Mouse (Mus musculus) olfactory bulb, adult 2 months (tissue): Measurements from ENCODE around the gene Gtf2h5. TPM values are rescaled to one million over a fixed set of nuclear protein-coding genes. Genes with fewer than 3 reads are reported as not detected.

Experiments used
- H3K27ac ChIP-seq: fragments of 200-500 bp; 2 replicates; pipeline ENCODE4 v1.5.1; 2012; ENCODE audit warnings: low read depth, low read length; ENCODE audit not compliant: insufficient read depth
- H3K4me1 ChIP-seq: fragments of 200-500 bp; 2 replicates; pipeline ENCODE4 v1.6.1; 2012; ENCODE audit warnings: low read length; ENCODE audit not compliant: control insufficient read depth, insufficient read depth
- H3K4me3 ChIP-seq: fragments of 200-500 bp; 2 replicates; pipeline ENCODE4 v1.5.1; 2012; ENCODE audit warnings: mild to moderate bottlenecking, low read depth, low read length, moderate library complexity; ENCODE audit not compliant: insufficient read depth
- CTCF ChIP-seq: fragments of 200-500 bp; IDR thresholded peaks from 2 replicates; pipeline ENCODE4 v1.5.1; 2012; ENCODE audit warnings: low read depth, mild to moderate bottlenecking, low read length, moderate library complexity; ENCODE audit not compliant: insufficient read depth
- POLR2A ChIP-seq: fragments of 200-500 bp; IDR thresholded peaks from 2 replicates; pipeline ENCODE4 v1.6.1; 2012; ENCODE audit warnings: mild to moderate bottlenecking, low read depth, low read length, moderate library complexity; ENCODE audit not compliant: insufficient read depth
- WGBS: fragments of 180-500 bp; shearing (Covaris S2); methylation state at CpG from one replicate; pipeline ENCODE4 v1.1.7; 2018; 5-methylcytosine and 5-hydroxymethylcytosine counted together
- polyA plus RNA-seq: library from polyadenylated mRNA; stranded (reverse); fragments of >200 nt; gene quantifications from 2 replicates; pipeline ENCODE4 v1.2.4, GENCODE M21; 2012; ENCODE audit warnings: low replicate concordance; ENCODE audit not compliant: missing spikeins, insufficient read depth, insufficient read length

The Gtf2h5 gene
- polyA plus RNA-seq, result not detected in 2 replicates

DNA sequence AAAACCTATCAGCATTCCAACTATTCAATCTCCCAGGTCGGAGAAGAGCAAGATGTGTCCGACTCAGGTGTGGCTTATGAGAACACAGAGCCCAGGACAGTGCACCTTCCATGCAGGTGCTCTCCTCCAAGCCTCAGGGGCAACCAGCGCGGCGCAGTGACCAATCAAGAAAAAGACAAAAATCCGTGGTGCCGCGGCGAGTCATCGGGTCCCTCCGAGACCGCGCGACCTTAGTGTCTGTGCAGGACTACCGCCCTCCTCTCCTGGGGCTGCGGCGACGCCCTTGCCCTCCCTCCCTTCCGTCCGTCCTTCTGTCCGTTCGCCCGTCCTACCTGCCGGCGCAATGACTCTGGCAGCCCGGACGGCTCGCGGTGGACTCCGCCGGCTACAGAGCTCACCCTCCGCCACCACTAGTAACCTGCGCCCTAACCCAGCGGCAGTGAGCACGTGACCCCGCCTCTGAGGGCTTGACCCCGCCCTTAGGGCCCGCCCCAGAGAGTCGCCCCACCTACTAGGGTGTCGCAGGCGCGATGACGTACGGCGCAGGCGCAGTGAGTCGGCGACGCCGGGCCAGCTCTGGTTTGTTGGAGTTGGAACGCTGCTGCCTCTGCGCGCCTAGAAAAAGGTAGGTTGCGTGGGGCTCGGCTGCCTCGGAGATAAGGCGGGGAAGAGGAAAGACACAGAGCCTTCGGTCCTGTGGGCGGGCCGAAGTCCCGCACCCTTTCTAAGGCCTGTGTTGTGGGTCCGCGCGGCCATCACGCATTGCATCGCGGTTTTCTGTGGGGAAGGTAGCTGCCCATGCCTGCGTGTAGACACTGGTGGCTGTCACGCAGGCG is at the start of gene Gtf2h5, which contains the start of gene Serac1:
Gtf2h5 (plus strand) TSS at position 500 of the 836 bp plus-strand sequence.
Serac1 (minus strand) TSS at position 455 of the 836 bp plus-strand sequence.
- H3K4me3 ChIP-seq, result peak within 1 kb of the TSS; percentile 76
- H3K27ac ChIP-seq, result peak within 1 kb of the TSS; percentile 75; the same call in 1 of the 2 replicates
- TF ChIP-seq POLR2A, result peak; percentile 85
- TF ChIP-seq CTCF, result no peak
- peaks cover 5% of the 10 kb centered on the region; the same call in 1 of the 2 replicates for H3K4me1 ChIP-seq
- WGBS, result under 1% methylated on average over 70 of the region's 70 CpGs

DNA sequence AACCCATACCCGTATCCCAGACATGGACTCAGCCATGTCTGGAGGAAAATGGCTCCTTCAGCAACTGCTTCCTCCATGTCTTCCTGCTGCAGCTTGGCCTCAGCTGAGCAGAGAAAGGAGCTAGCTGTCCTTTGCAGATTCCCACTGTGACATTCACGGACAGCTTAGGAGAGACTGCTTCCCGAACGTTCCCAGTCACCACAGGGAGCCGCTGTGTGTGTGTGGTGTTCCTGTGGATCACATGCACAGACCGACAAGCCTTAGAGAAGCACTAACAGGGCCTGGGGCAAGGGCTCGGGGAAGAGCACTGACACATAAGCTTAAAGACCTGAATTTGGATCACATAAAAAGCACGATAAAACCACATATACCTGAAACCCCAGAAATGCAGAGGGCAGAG is 43.9 kb upstream of the Gtf2h5 start:
- WGBS, result 41% methylated on average over 8 of the region's 8 CpGs
- 0 out of 2 replicates have a peak, but pooled peaks cover 3% of the 10 kb centered on the region for H3K4me1 ChIP-seq
- H3K27ac ChIP-seq, result no peak overlapping the region
- TF ChIP-seq POLR2A, result no peak
- no peak for TF ChIP-seq CTCF
- H3K4me3 ChIP-seq, result no peak overlapping the region

DNA sequence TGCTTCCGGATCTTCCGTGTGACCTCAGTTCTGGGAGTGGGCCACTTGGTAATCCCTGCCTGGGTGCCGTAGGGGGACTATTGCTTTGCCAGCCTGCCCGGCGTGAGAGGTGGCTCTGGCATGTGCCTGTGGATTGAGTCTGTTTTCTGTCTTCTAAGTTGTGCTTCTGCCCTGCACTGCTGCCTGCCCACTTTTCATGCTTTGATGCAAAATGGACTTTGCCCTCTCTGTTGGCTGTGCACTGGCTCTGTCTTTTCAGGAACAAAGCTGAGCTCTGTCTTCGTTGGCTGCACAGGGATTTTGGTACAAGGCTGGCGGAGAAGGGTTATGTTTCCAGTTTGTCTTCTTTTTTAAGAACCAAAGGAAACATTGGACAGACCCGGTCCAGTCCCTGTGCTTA is 43.1 kb upstream of the Gtf2h5 start:
- 70% methylated on average over 8 of the region's 8 CpGs for WGBS
- TF ChIP-seq POLR2A (no peak), CTCF (no peak)
- H3K27ac ChIP-seq, result no peak overlapping the region

DNA sequence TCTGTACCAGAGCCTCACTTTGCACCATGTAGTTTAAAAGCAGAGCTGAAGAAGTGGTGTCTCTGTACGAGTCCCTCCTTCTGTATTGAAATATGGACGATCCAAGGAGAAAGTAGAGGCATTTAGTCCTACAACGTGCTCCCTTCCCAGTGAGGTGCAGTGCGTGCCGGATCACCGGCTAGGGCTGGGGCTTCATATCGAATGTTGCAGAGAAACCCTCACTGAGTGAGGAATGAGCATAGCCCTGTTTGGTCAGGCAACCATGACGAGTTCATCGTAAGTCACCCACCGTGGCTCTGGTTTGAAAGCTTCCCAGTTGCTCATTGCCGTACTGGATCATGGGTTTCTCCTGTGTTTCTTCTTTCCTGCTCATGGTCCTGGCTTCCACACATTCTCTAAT is 42.7 kb upstream of the Gtf2h5 start:
- no peak for TF ChIP-seq CTCF
- TF ChIP-seq POLR2A, result no peak
- WGBS, result 88% methylated on average over 11 of the region's 11 CpGs

More for the DNA sequence above, 43.1 kb upstream of the Gtf2h5 start:
- Histone ChIP-seq H3K4me3 (no peak overlapping the region), H3K4me1 (0 out of 2 replicates have a peak, but pooled peaks cover 3% of the 10 kb centered on the region)

DNA sequence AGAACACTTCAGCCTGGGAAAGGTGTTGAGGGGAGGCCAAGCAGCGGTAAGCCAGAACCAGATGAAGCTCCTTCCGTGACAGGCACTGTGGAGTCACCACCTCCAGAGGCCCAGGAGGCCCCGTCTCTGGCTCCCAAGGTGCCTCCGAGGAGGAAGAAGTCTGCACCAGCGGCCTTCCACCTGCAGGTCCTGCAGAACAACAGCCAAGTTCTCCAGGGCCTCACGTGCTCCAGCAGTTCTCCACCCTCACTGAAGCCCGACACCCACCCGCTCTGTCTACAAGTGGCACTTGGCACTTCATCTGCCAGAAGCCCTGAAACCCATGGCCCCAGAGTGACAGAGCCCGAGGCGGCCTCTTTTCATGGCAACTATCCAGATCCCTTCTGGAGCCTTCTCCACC is 42.1 kb upstream of the Gtf2h5 start:
- no peak overlapping the region for H3K27ac ChIP-seq
- H3K4me1 ChIP-seq, result 0 out of 2 replicates have a peak, but pooled peaks cover 3% of the 10 kb centered on the region
- WGBS, result 78% methylated on average over 10 of the region's 10 CpGs
- H3K4me3 ChIP-seq, result no peak overlapping the region
- TF ChIP-seq POLR2A (no peak), CTCF (no peak)

More for the DNA sequence above, 42.7 kb upstream of the Gtf2h5 start:
- no peak overlapping the region for H3K4me3 ChIP-seq
- 0 out of 2 replicates have a peak, but pooled peaks cover 3% of the 10 kb centered on the region for H3K4me1 ChIP-seq
- H3K27ac ChIP-seq, result no peak overlapping the region

DNA sequence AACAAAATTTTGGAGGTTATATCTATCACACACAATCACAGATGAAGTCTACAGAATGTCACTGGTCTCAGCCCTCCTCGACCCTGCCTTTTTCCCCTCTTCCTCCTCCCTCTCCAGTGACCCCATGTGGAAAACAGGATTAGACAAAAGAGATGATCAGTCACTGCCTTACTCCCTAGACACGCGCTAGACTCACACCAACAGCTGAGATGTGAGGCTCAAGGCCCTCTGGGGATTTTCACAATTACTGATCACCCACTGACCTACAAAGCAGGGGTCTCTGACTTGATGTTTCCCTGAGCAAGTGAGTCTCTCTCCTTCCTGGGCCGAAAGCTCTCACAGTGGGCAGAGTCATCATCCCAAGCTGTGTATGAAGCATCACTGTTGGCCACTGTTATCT is 26.8 kb upstream of the Gtf2h5 start:
- TF ChIP-seq CTCF (no peak), POLR2A (no peak)
- Histone ChIP-seq H3K27ac (no peak overlapping the region), H3K4me3 (no peak overlapping the region), H3K4me1 (peaks cover 6% of the 10 kb centered on the region)
- 75% methylated on average over 4 of the region's 4 CpGs for WGBS

DNA sequence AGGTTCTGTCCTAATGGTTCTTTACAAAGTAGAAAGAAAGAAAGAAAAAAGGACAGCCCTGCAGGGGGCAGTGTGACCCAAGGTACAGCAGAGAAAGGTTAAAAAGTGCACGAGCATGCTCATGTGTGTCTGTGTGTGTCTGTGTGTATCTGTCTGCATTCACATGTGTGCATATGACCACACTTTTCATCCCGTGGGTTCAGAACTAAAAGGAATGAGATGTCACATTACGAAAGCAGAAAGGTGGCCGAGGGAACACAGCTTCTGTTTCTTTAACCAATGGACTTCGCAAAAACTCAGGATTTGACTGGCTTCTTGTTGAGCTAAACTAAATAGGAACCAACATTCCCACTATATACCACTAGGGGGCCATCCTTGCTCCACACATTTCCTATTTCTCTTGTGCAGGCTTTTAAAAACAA is 24.6 kb upstream of the Gtf2h5 start:
- Histone ChIP-seq H3K4me3 (no peak overlapping the region), H3K4me1 (peaks cover 6% of the 10 kb centered on the region), H3K27ac (no peak overlapping the region)
- 22% methylated on average over 5 of the region's 5 CpGs for WGBS
- TF ChIP-seq POLR2A (no peak), CTCF (no peak)

DNA sequence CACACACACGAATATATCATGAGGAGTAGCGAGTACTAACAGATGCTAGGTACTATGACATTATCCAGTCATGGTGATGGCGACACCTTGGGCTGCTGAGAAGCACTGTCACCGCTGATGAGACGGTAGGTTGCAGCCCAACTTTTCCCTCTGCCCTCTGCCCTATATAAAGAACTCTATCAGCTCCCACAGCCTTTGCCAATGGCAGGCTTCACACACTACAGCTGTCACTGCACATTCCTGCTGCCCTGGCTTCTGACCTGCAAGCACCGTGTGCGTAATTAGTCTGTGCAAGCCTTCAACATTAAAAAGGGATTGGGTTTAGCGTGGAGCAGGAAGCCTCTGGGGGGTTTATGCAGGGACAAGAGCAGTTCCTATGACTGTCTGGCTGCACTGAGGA is 16.8 kb upstream of the Gtf2h5 start:
- H3K27ac ChIP-seq, result no peak overlapping the region
- 88% methylated on average over 8 of the region's 8 CpGs for WGBS
- TF ChIP-seq POLR2A (no peak), CTCF (no peak)
- no peak overlapping the region for H3K4me3 ChIP-seq
- H3K4me1 ChIP-seq, result no peaks in the 10 kb centered on the region

DNA sequence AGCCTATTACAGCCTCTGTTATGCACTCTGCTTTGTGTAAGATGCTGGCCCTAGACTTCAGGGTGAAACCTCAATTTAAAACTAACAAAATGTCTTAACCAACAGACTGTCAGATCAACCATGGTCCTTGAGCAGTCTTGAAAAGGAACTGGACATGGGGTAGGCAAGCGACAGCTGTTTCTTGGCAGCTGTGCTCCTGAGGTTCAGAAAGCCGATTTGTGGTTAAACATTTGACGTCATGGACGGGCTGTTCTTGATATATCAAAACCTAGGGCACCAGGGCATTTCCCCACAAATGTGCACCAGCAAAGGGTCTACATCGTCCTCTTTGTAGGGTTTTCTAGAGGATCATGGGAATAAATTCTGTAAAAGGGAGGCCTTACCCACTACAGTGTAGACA is 16.1 kb upstream of the Gtf2h5 start:
- Histone ChIP-seq H3K4me3 (no peak overlapping the region), H3K4me1 (no peaks in the 10 kb centered on the region)
- whole genome bisulfite sequencing, result 93% methylated on average over 5 of the region's 5 CpGs

DNA sequence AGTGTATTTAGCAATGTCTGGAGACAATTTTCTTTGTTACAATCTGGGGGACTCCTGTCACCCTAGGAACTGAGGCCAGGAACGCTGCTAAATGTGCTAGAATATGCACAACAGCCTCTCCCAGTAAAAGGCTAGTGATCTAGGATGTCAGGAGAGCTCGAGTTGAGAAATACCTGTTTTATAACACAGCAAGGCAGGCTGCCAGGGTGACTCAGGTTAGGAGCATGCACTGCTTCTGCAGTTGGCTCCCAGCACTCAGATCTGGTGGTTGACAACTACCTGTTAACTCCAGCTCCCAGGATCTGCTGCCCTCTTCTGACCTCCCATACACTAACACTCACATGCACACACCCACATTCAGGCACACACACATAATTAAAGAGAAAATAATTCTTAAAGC is 13.6 kb upstream of the Gtf2h5 start:
- no peak for TF ChIP-seq POLR2A
- TF ChIP-seq CTCF, result no peak
- no peak overlapping the region for H3K27ac ChIP-seq
- no peak overlapping the region for H3K4me3 ChIP-seq
- 90% methylated on average over 2 of the region's 2 CpGs for WGBS
- H3K4me1 ChIP-seq, result no peaks in the 10 kb centered on the region

More for the DNA sequence above, 16.1 kb upstream of the Gtf2h5 start:
- no peak overlapping the region for H3K27ac ChIP-seq
- no peak for TF ChIP-seq CTCF
- no peak for TF ChIP-seq POLR2A
